Mouse (Mus musculus): ENCODE measurements around the gene Nkx1-2.

The Nkx1-2 gene

DNA sequence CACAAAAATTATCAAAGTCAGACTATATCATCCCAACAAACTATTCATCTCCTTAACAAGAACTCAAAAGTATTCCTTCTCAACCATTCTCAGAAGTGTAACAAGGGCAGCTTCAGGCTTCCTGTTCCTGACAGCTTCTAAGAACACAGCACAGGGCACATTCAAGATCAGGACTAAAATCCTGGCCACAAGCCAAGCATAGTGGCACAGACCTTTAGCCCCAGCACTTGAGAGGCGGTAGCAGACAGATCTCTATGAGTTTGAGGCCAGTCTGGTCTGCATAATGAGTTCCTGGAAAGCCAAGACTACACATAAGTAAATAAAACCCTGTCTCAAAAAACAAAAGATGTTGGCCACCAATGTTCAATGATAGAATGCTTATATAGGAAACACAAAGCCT, 33.6 kb downstream of the Nkx1-2 start:
- DNase-seq (ENCODE audit: low spot score): no peak

DNA sequence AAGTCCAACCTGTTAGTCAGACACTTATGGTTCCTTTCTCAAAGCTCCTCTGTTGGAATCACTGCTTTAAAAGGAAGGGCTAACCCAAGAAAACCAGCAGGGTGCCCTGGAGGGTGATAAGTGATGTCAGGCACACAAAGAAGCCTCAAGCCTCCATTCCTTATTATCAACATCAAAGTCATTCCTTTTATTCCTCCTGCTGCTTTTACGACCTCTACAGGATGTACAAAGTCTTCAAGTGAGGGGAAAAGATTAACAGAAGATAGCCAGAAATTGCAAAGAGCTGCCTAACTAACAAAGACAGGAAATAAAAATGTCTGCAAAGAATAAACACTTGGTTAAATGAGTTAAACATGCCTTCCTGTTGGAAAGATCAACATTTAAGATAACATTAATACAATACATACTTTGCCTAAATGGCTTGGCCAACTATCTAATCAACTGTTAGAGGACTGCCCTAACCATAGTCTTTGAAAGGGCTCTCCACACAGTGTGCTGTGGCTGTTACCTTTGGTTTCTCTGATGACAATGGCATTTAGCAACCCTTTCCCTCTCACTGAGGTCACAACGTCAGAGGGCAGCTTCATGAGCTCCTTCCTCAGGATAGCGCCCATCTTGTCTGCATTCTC, 40.2 kb downstream of the Nkx1-2 start:
- no peak for DNase-seq (ENCODE audit: low spot score)

DNA sequence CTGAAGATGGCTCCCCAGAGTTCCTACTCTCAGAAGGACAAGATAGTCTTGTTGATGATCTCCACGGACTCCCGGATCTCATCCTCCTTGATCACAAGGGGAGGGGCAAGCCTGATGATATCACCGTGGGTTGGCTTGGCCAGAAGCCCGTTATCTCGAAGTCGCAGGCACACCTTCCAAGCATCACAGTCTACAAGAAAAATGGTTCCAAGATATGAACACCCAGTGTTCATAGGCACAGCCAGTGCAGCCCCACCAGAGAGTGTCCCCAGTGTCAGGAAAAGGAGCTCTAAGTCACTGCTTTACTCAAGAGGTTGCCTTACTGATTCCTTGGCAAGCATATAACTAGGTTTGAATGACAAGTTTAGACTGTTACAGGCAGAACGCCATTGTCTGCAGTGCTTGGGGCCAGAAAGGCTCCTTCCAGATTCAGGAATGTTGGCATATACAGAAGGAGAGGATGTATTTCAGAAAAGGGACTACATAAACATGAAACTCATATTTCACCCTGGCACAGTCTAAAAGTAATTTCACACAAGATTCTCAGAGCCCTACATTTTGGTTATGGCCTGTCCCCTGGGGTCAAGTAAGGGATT, 41.2 kb downstream of the Nkx1-2 start:
- DNase-seq (ENCODE audit: low spot score): no peak

DNA sequence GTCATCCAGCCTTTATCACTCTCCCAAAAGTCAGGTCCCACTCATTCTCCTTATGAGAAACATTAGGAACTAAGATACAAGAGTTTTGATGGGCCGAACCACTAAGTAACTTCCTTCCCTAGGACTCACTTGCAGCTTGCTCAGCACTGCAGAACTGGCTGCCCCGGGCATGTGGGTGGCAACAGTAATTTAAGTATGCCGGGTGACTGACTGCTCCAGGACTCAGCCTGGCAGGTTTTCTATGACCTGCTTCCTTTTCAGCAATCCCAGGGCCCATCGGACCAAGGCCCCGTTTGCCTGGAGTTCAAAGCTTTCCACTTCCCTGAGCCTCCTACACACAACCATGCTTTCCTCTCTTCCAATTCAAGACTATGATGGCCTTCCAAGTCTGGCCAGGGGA, 42.9 kb downstream of the Nkx1-2 start:
- no peak for DNase-seq (ENCODE audit: low spot score)

DNA sequence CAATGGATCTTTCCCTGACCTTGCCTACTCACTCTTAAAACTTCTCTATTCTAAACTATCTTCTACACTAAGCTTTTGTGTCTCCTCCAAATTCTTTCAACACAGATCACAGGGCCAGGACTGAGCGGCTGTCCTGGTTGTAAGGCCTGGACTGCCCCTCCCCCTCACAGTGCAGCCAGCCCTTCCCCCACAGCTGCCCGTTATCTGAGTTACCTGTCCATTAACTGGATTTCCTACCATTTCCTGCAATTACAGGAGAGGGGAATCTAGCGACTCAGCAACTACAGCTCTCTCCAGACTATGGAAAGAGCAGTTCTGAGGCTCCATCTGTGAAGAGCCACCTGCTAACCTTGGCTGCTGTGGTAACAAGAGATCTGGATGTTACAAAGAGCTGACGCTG, 43.5 kb downstream of the Nkx1-2 start:
- no peak for DNase-seq (ENCODE audit: low spot score)

DNA sequence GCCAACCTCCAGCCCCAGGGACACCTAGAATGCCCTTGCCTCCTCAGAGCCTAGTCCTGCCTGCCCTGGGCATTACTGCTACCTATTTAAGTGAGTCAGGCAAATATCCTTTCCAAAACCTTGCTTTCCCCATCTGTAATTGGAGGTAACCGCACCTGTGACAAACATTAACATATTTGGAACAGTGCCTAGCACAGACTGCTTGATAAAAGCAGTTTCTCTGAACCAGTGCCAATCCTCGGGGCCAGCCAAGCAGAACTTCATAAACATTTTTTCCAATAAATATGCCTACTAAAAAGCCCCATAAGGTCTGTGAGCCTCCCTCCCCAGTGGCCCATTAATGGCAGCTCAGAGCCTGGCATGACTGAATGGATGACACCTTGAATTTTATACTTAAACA, 45.3 kb downstream of the Nkx1-2 start:
- DNase-seq (ENCODE audit: low spot score): no peak

DNA sequence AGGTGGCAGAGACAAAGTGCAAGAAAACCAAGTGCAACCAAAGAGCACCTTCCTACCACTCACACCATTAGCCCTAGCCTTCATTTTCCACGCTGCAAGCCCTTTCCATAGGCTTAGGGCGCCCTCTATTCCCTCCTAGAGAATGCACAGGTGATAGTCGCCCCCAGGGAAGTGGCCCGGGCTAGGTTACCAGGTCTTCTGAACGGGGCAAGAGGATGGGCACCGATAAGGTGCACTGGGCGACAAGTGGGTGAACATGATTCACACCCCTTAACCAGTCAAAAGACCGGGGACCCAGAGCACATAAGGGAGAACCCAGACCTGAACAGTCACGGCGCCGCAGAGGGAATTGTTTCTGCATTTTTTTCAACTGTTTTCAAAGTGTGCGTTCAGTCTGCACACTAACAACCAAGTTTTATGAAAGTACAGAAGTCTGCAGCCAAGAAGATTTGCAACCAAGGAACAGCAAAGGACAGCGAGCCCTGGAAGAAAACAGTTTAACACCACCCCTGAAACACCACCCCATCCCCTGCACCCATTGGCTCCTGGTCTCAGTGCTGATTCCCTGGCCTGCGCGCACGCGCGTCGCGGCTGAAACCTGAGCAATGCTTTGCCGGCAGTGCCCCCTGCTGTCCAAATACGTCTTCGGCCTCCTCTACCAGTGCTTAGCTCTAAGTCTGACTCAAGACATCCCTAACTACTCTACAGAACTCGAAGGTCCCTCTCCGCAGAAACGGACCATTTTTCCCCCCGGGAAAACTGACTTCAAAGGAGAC, 47.9 kb downstream of the Nkx1-2 start:
- DNase-seq (ENCODE audit: low spot score): peak; percentile 96

DNA sequence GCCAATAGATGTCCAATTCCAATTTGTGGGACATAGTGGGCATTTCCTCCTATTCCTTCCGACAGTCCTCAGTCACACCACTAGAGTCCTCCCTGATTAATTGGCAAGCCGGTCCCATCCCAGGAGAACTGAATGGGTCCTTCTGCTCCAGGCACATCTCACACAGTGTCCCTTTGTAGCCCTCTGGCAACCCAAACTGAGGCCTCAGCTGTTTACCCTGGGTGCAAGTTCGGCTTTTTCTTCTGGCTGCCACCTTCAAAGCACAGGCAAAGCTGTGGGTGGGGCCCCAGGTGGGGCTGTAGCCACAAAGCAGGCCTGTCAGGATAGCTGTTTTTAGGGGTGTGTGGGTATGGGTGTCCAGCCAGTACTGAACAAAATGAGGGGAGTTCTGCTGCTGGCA, 52.3 kb downstream of the Nkx1-2 start:
- no peak for DNase-seq (ENCODE audit: low spot score)
